Mouse (Mus musculus) cerebellum, adult 18-20 months (tissue): Measurements from ENCODE around the gene Olfr1188.
"Not testable (repeated sequence)": the region's sequence is repeated elsewhere in the genome, so short reads cannot be mapped to it uniquely, and the experiment has no call there.

Experiments
- DNase-seq, 2 experiments: peaks; one replicate each; pipeline ENCODE4 v3.0.0; 2021

Gene Olfr1188

DNA sequence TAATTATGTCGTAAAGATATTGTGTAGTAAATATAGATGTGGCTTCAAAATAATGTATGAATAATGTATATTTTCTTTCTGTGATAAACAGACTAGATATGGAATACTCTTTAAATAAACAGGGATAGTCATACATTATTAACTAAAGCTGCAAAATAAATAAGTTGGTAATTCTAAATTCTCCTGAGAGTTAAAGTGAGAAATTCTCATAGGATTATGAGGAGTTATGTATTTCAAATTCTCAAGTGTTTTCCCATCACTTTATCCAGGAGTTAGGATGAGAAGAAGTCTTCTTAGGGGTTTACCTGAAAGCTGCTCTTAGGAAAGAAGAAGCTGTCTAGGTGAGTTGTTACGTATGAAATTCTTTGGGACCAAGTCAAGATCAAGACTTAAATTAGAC, at the start of gene Olfr1188:
Gene Olfr1188, plus strand, starts transcription at position 301 of the 400 bp plus-strand sequence.
- DNase-seq: no peak

DNA sequence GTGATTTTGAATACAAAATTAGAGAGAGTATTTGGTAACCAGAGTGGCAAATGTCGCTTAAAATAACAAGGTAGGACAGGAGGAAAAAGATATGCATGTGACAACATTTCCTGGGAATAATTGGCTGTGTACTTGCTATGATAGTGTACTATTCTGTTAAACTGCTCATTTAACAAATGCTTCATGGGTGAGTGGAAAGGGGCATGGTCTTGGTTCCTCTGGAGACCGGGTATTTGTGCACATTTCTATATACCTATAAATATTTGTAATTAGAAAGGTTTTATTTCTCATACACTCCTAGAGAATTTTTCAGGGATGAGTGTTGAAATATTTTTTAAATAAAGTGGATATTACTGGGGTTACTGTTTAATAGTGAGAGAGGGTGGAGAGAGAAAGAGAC, 38.5 kb upstream of the Olfr1188 start, which contains the start of gene Olfr1186:
Gene Olfr1186, plus strand, starts transcription at position 301 of the 400 bp plus-strand sequence.
- no peak for DNase-seq

DNA sequence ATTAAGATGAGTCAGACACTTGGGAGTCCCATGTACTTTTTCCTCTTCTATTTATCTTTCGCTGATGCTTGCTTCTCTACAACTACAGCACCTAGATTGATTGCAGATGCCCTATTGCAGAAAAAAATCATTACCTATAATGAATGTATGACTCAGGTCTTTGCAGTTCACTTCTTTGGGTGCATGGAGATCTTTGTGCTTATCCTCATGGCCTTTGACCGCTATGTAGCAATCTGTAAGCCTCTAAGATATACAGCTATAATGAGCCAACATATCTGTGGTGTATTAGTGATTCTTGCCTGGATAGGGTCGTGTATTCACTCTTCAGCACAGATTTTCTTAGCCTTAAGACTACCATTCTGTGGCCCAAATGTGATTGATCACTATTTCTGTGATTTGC, 31.0 kb upstream of the Olfr1188 start:
- DNase-seq: no peak

DNA sequence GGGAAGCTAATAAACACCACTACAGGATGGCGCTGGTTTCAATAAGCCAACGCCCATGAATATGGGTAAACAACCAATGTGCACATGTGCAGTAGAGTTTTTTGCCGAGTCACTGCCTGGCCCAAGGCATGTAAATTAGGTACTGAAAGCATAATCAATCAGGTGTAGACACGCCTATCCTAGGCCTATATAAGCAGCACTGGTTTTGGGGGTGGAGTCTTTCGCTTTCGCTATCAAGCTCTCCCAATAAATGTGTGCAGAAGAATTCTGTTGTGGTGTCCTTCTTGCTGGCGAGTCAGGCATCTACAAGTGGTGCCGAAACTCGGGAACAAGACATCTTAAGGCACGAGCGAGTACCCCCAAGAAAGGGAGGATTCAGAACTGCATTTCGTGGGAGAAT, 16.0 kb downstream of the Olfr1188 start:
- DNase-seq: not testable (repeated sequence)

DNA sequence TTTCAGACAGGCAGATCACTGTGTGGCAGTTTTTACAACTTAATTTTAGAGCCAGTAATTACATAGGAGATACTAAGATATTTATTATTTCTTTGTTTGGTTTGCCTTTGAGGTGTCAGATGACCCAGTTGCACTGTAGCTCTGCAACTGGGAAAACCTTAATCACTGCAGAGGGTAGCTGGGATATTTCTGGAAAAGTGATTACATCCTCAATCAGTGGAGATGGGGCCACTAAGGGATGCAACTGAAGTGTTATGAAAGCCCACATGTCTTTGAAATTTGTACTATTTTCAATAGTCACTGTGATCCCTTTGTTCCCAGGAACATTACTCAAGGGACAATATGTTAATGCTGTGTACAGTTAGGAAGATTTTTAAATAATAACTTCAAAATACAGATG, 29.4 kb downstream of the Olfr1188 start, which contains the start of gene Olfr1189:
Gene Olfr1189, plus strand, starts transcription at position 301 of the 400 bp plus-strand sequence.
- DNase-seq: no peak
